8 mouse cellular contexts compared by ENCODE assay signal in genomic region chr4:40844811-40845751, GRCm38 (mm10). TPM values are rescaled to one million over a fixed set of nuclear protein-coding genes. Genes with fewer than 3 reads are reported as not detected.
A peak's percentile ranks its signal among the peaks of the same experiment; 100 is the strongest.
DNase-seq lines count a peak whose midpoint lies in the region; ATAC-seq lines count a peak whose summit lies in the region.

No protein-coding gene starts in this region.

- no peak overlapping the region for H3K4me2 ChIP-seq in hindbrain, embryonic 13.5 days
- H3K4me2 ChIP-seq in kidney, embryonic 16.5 days (replicated peaks; ENCODE audit: low read depth, low read length): peak overlapping the region; percentile 22; the same call in 1 of the 2 replicates

- 60% methylated on average over 12 of the region's 12 CpGs for WGBS in hindbrain, embryonic 13.5 days
- 63% methylated on average over 12 of the region's 12 CpGs for WGBS in hindbrain, embryonic 10.5 days
- WGBS in heart, embryonic 10.5 days: 44% methylated on average over 12 of the region's 12 CpGs
- WGBS in kidney, embryonic 16.5 days: 41% methylated on average over 12 of the region's 12 CpGs

- peaks cover 25% of the 10 kb centered on the region for H3K4me1 ChIP-seq in hindbrain, embryonic 13.5 days (replicated peaks)
- peaks cover 26% of the 10 kb centered on the region for H3K4me1 ChIP-seq in hindbrain, embryonic 10.5 days (replicated peaks)
- peaks cover 86% of the 10 kb centered on the region for H3K4me1 ChIP-seq in heart, embryonic 10.5 days
- H3K4me1 ChIP-seq in kidney, embryonic 16.5 days (ENCODE audit: insufficient read depth, low read length): peaks cover 51% of the 10 kb centered on the region

- no peaks in the 10 kb centered on the region for H3K9me3 ChIP-seq in hindbrain, embryonic 13.5 days
- H3K9me3 ChIP-seq in hindbrain, embryonic 10.5 days: no peaks in the 10 kb centered on the region
- H3K9me3 ChIP-seq in heart, embryonic 10.5 days: no peaks in the 10 kb centered on the region
- H3K9me3 ChIP-seq in kidney, embryonic 16.5 days (ENCODE audit: low read length): no peaks in the 10 kb centered on the region

- DNase-seq in hindbrain, embryonic 10.5 days (ENCODE audit: low spot score): no peak
- DNase-seq in adrenal gland, postnatal 36 days: peak; percentile 59 to 69
- DNase-seq in heart, embryonic 10.5 days (ENCODE audit: low spot score): no peak
- peak; percentile 95 for DNase-seq in lung, postnatal 36 days
- DNase-seq in right cerebral cortex, postnatal 36 days (ENCODE audit: low spot score in 2 of 2): no peak
- DNase-seq in ovary, postnatal 10 days (ENCODE audit: low spot score): no peak

- H3K9ac ChIP-seq in hindbrain, embryonic 13.5 days: no peak overlapping the region
- peak overlapping the region; percentile 46; the same call in 1 of the 2 replicates for H3K9ac ChIP-seq in kidney, embryonic 16.5 days (replicated peaks; ENCODE audit: low read length)

- no peak overlapping the region for H3K4me3 ChIP-seq in hindbrain, embryonic 13.5 days
- no peak overlapping the region for H3K4me3 ChIP-seq in hindbrain, embryonic 10.5 days
- no peak overlapping the region for H3K4me3 ChIP-seq in heart, embryonic 10.5 days
- no peak overlapping the region for H3K4me3 ChIP-seq in kidney, embryonic 16.5 days (ENCODE audit: low read length)

- H3K36me3 ChIP-seq in hindbrain, embryonic 13.5 days: no peaks in the 10 kb centered on the region
- H3K36me3 ChIP-seq in hindbrain, embryonic 10.5 days: 0 out of 2 replicates have a peak, but pooled peaks cover 5% of the 10 kb centered on the region
- peaks cover 5% of the 10 kb centered on the region; the same call in 1 of the 2 replicates for H3K36me3 ChIP-seq in heart, embryonic 10.5 days
- no peaks in the 10 kb centered on the region for H3K36me3 ChIP-seq in kidney, embryonic 16.5 days (ENCODE audit: insufficient read depth, low read length)

- H3K27ac ChIP-seq in hindbrain, embryonic 13.5 days: peak overlapping the region; percentile 66; the same call in 1 of the 2 replicates
- H3K27ac ChIP-seq in hindbrain, embryonic 10.5 days: no peak overlapping the region
- peak overlapping the region; percentile 85 for H3K27ac ChIP-seq in heart, embryonic 10.5 days
- H3K27ac ChIP-seq in kidney, embryonic 16.5 days (ENCODE audit: low read length): peak overlapping the region; percentile 94

- no peaks in the 10 kb centered on the region for H3K27me3 ChIP-seq in hindbrain, embryonic 13.5 days
- no peaks in the 10 kb centered on the region for H3K27me3 ChIP-seq in hindbrain, embryonic 10.5 days (ENCODE audit: insufficient read depth, poor library complexity, severe bottlenecking)
- H3K27me3 ChIP-seq in heart, embryonic 10.5 days (ENCODE audit: insufficient read depth, poor library complexity, severe bottlenecking): no peaks in the 10 kb centered on the region
- no peaks in the 10 kb centered on the region for H3K27me3 ChIP-seq in kidney, embryonic 16.5 days (ENCODE audit: insufficient read depth, low read length)

- ATAC-seq in hindbrain, embryonic 13.5 days (ENCODE audit: low FRiP score): no peak
- ATAC-seq in kidney, embryonic 16.5 days (ENCODE audit: low FRiP score, low TSS enrichment): peak; percentile 72

RNA-seq across cellular contexts. Expression of gene B4galt1, which starts 8.7 kb away (rescaled TPM):
- polyA plus RNA-seq in hindbrain, embryonic 13.5 days (2015; fragmentation: Nextera tagmentation; extraction: Ambion mirVana): 9.0 and 9.6 TPM in 2 replicates
- polyA plus RNA-seq in hindbrain, embryonic 10.5 days (2016; fragmentation: Nextera tagmentation; extraction: Ambion mirVana): 15.2 and 18.8 TPM in 2 replicates
- 10 to 100 TPM; 75.7 to 89.5 TPM for total RNA-seq in adrenal gland, postnatal 36 days (2021)
- 38.1 and 47.1 TPM in 2 replicates for polyA plus RNA-seq in heart, embryonic 10.5 days (2016; fragmentation: Nextera tagmentation; extraction: Ambion mirVana)
- 47.5 and 48.0 TPM in 2 replicates for polyA plus RNA-seq in kidney, embryonic 16.5 days (2015; fragmentation: Nextera tagmentation; extraction: Ambion mirVana)

Comparison
In these comparisons a context has a peak if more than half of its experiments do, and no peak if none do; other contexts are left out.
1. DNase-seq: peak in adrenal gland, postnatal 36 days (2 of 2) and lung, postnatal 36 days (single experiment); none in hindbrain, embryonic 10.5 days (single experiment), heart, embryonic 10.5 days (single experiment), right cerebral cortex, postnatal 36 days (0 of 2) and ovary, postnatal 10 days (single experiment).